8 mouse cellular contexts compared by ENCODE assay signal in the genomic region with DNA sequence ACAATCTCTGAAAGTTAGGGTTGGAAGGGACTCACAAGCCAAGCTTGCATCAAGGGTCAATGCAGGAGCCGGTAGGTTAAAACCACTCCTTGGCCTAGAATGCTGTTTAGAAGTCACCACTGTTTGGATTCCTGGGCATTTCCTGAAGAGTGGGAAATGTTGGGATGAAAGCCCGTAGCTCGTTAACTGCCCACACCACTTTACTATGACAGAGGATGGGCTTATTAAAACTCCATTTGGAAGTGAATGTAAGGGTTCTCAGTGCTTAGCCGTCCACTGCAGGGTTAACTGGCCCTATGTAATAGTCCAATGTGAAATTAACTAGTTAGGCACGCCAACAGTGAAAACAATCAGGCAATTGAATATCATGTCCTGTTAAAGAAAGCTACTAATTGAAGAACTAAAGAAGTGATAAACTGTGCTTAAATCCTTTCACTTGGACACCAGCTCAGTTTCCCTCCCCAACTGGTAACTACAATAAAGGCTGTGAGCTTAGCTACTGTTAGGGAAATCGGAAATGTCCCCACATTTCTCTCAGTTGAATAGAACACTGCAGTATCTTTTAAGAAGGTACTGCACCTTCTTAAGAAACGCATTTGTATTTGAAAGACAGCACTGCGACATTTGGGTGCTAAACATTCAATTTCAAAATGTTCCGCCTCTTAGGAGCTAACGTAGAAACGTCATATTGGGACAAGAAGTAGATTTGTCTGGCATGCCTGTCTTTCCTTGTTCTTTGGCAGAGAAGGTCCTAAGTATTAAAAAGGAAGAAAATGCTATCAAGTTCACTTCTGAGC. TPM values are rescaled to one million over a fixed set of nuclear protein-coding genes. Genes with fewer than 3 reads are reported as not detected.
DNase-seq lines count a peak whose midpoint lies in the region; ATAC-seq lines count a peak whose summit lies in the region.

No protein-coding gene starts in this region.

- 26% methylated on average over 11 of the region's 11 CpGs for WGBS in heart, embryonic 11.5 days (ENCODE audit: insufficient replicate concordance)
- 20% methylated on average over 11 of the region's 11 CpGs for WGBS in heart, embryonic 16.5 days
- WGBS in liver, embryonic 15.5 days (ENCODE audit: insufficient replicate concordance): 43% methylated on average over 11 of the region's 11 CpGs

- H3K27me3 ChIP-seq in heart, embryonic 11.5 days (ENCODE audit: control insufficient read depth, insufficient read depth, low read length): no peaks in the 10 kb centered on the region
- H3K27me3 ChIP-seq in heart, embryonic 16.5 days (ENCODE audit: control insufficient read depth, insufficient read depth, low read length): no peaks in the 10 kb centered on the region
- peaks cover 48% of the 10 kb centered on the region for H3K27me3 ChIP-seq in liver, embryonic 15.5 days

- intact Hi-C loops in heart, postnatal 14 days (cut with DNase I): loop anchor here (2.0 to 10.0 kb wide), 6 partner anchors 52 to 1614 kb away; no protein-coding TSS in a partner anchor

- peak overlapping the region; percentile 89 for H3K27ac ChIP-seq in heart, embryonic 11.5 days (ENCODE audit: low read depth, low read length)
- peak overlapping the region; percentile 91 for H3K27ac ChIP-seq in heart, embryonic 16.5 days (ENCODE audit: low read length)
- peak overlapping the region; percentile 79; the same call in 1 of the 2 replicates for H3K27ac ChIP-seq in liver, embryonic 15.5 days (replicated peaks)

- H3K9ac ChIP-seq in heart, embryonic 11.5 days (ENCODE audit: low read depth, low read length): peak overlapping the region; percentile 93
- H3K9ac ChIP-seq in heart, embryonic 16.5 days (ENCODE audit: low read length): peak overlapping the region; percentile 81
- 0 out of 2 replicates have a peak overlapping the region, but pooled peaks have one; percentile 43 for H3K9ac ChIP-seq in liver, embryonic 15.5 days

- no peak for DNase-seq in heart, postnatal 14 days
- peak; percentile 25 for DNase-seq in Muller cell, postnatal 12 days (ENCODE audit: inconsistent ontology term)
- DNase-seq in frontal cortex, postnatal 25 days (ENCODE audit: low spot score in 2 of 2): no peak
- DNase-seq in adipocyte (ENCODE audit: low spot score): no peak

- H3K4me1 ChIP-seq in heart, embryonic 11.5 days (ENCODE audit: control insufficient read depth, insufficient read depth, low read length): peaks cover 10% of the 10 kb centered on the region; the same call in 1 of the 2 replicates
- peaks cover 31% of the 10 kb centered on the region for H3K4me1 ChIP-seq in heart, embryonic 16.5 days (ENCODE audit: control insufficient read depth, insufficient read depth, low read length)
- H3K4me1 ChIP-seq in liver, embryonic 15.5 days (replicated peaks): peaks cover 8% of the 10 kb centered on the region

- H3K4me3 ChIP-seq in heart, embryonic 11.5 days (ENCODE audit: low read depth, low read length): peak overlapping the region; percentile 69
- H3K4me3 ChIP-seq in heart, embryonic 16.5 days (ENCODE audit: low read length): peak overlapping the region; percentile 67
- H3K4me3 ChIP-seq in liver, embryonic 15.5 days (replicated peaks): peak overlapping the region; percentile 57

- no peak for ATAC-seq in heart, embryonic 11.5 days (replicated peaks; ENCODE audit: insufficient number of reproducible peaks, low FRiP score, low TSS enrichment)
- ATAC-seq in heart, embryonic 16.5 days (replicated peaks; ENCODE audit: extremely low read depth, insufficient read depth, low FRiP score): no peak
- no peak for ATAC-seq in liver, embryonic 15.5 days (ENCODE audit: insufficient read depth)
- ATAC-seq in cerebellum, adult (ENCODE audit: insufficient number of reproducible peaks, low FRiP score, low TSS enrichment): no peak

- H3K36me3 ChIP-seq in heart, embryonic 11.5 days (ENCODE audit: control insufficient read depth, insufficient read depth, low read length): no peaks in the 10 kb centered on the region
- peaks cover 3% of the 10 kb centered on the region; the same call in 1 of the 2 replicates for H3K36me3 ChIP-seq in heart, embryonic 16.5 days (ENCODE audit: control insufficient read depth, insufficient read depth)
- no peaks in the 10 kb centered on the region for H3K36me3 ChIP-seq in liver, embryonic 15.5 days (replicated peaks)

- peak overlapping the region; percentile 62 for H3K4me2 ChIP-seq in heart, embryonic 11.5 days
- H3K4me2 ChIP-seq in heart, embryonic 16.5 days (ENCODE audit: low read depth, low read length): peak overlapping the region; percentile 66
- H3K4me2 ChIP-seq in liver, embryonic 15.5 days: peak overlapping the region; percentile 59

- H3K9me3 ChIP-seq in heart, embryonic 11.5 days (replicated peaks; ENCODE audit: control insufficient read depth, low read length): no peaks in the 10 kb centered on the region
- H3K9me3 ChIP-seq in heart, embryonic 16.5 days (replicated peaks; ENCODE audit: control insufficient read depth, low read length): no peaks in the 10 kb centered on the region
- no peaks in the 10 kb centered on the region for H3K9me3 ChIP-seq in liver, embryonic 15.5 days (replicated peaks)

RNA-seq across cellular contexts. Expression of a gene that starts 1.1 kb away (rescaled TPM):
- 8.3 and 11.1 TPM in 2 replicates for polyA plus RNA-seq in heart, embryonic 11.5 days (2014; fragmentation: Nextera tagmentation; extraction: Ambion mirVana)
- total RNA-seq in heart, postnatal 14 days (2021): 10 to 100 TPM; 10.7 to 14.7 TPM
- polyA plus RNA-seq in heart, embryonic 16.5 days (2015; fragmentation: Nextera tagmentation; extraction: Ambion mirVana): 7.6 and 8.4 TPM in 2 replicates
- 2.3 and 2.5 TPM in 2 replicates for polyA plus RNA-seq in liver, embryonic 15.5 days (2015; fragmentation: Nextera tagmentation; extraction: Ambion mirVana)

RNA-seq across cellular contexts. Expression of a gene that starts 1.2 kb away (rescaled TPM):
- polyA plus RNA-seq in heart, embryonic 11.5 days (2014; fragmentation: Nextera tagmentation; extraction: Ambion mirVana): 31.0 and 31.4 TPM in 2 replicates
- total RNA-seq in heart, postnatal 14 days (2021): 10 to 100 TPM; 63.3 to 64.1 TPM
- polyA plus RNA-seq in heart, embryonic 16.5 days (2015; fragmentation: Nextera tagmentation; extraction: Ambion mirVana): 26.3 and 29.2 TPM in 2 replicates
- polyA plus RNA-seq in liver, embryonic 15.5 days (2015; fragmentation: Nextera tagmentation; extraction: Ambion mirVana): 4.6 and 5.8 TPM in 2 replicates

RNA-seq across cellular contexts. Expression of a gene that starts 10.6 kb away (rescaled TPM):
- polyA plus RNA-seq in heart, embryonic 11.5 days (2014; fragmentation: Nextera tagmentation; extraction: Ambion mirVana): 12.7 and 12.9 TPM in 2 replicates
- total RNA-seq in heart, postnatal 14 days (2021): 10 to 100 TPM; 18.6 to 19.3 TPM
- 6.5 and 6.9 TPM in 2 replicates for polyA plus RNA-seq in heart, embryonic 16.5 days (2015; fragmentation: Nextera tagmentation; extraction: Ambion mirVana)
- 3.2 and 4.0 TPM in 2 replicates for polyA plus RNA-seq in liver, embryonic 15.5 days (2015; fragmentation: Nextera tagmentation; extraction: Ambion mirVana)

Comparison
In these comparisons a context has a peak if more than half of its experiments do, and no peak if none do; other contexts are left out.
1. H3K9ac ChIP-seq: peak in every context shown above with its lines; median percentile 93 in heart, embryonic 11.5 days; 81 in heart, embryonic 16.5 days; 43 in liver, embryonic 15.5 days.